Comparison of ENCODE assay signal across 27 mouse cellular contexts in the genomic region with DNA sequence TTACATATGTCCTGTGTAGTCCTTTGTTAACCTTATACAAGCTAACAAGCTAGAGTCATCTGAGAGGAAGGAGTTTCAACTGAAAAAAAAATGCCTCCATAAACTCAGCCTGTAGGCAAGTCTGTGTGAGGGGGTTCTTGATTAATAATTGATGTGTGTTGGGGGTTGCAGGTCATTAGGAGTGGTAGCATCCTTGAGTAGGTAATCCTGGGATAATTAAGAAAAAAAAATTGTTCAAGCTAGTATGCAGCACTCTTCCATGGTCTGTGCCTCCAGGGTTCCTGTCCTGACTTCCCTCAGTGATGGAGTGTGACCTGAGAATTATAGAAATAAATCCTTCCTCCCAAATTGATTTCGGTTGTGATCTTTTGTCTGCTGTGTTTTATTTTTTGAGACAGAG. TPM values are rescaled to one million over a fixed set of nuclear protein-coding genes. Genes with fewer than 3 reads are reported as not detected.
DNase-seq lines count a peak whose midpoint lies in the region; ATAC-seq and TF ChIP-seq lines count a peak whose summit lies in the region.
"Had no signal": no experiment of that assay in that cellular context is flagged by ENCODE, and none has a peak within 500 bp of the region (broad histone marks: within the 10 kb centered on the region; RNA-seq: fewer than 3 reads in every experiment).

No protein-coding gene starts in this region.

- no peak overlapping the region for H3K9ac ChIP-seq in hindbrain, embryonic 12.5 days
- H3K9ac ChIP-seq in hindbrain, embryonic 13.5 days, result no peak overlapping the region
- no peak overlapping the region for H3K9ac ChIP-seq in midbrain, embryonic 12.5 days (replicated peaks)
- H3K9ac ChIP-seq in midbrain, postnatal 0 days (replicated peaks; ENCODE audit: low read length, poor library complexity, severe bottlenecking), result no peak overlapping the region
- no peak overlapping the region for H3K9ac ChIP-seq in midbrain, embryonic 14.5 days (replicated peaks; ENCODE audit: low read length)
- H3K9ac ChIP-seq: embryonic facial prominence, embryonic 12.5 days; forebrain, embryonic 12.5 days had no signal

- H3K9me3 ChIP-seq in hindbrain, embryonic 12.5 days (replicated peaks), result no peaks in the 10 kb centered on the region
- H3K9me3 ChIP-seq in hindbrain, embryonic 13.5 days, result no peaks in the 10 kb centered on the region
- H3K9me3 ChIP-seq in midbrain, embryonic 12.5 days, result no peaks in the 10 kb centered on the region
- no peaks in the 10 kb centered on the region for H3K9me3 ChIP-seq in midbrain, postnatal 0 days (ENCODE audit: low read length)
- H3K9me3 ChIP-seq in midbrain, embryonic 14.5 days (ENCODE audit: control insufficient read depth, low read length), result no peaks in the 10 kb centered on the region
- H3K9me3 ChIP-seq: embryonic facial prominence, embryonic 10.5 days; embryonic facial prominence, embryonic 12.5 days; forebrain, embryonic 10.5 days; forebrain, embryonic 12.5 days had no signal

- H3K27ac ChIP-seq in hindbrain, embryonic 12.5 days, result no peak overlapping the region
- no peak overlapping the region for H3K27ac ChIP-seq in hindbrain, embryonic 13.5 days
- H3K27ac ChIP-seq in midbrain, embryonic 12.5 days (replicated peaks), result no peak overlapping the region
- H3K27ac ChIP-seq in midbrain, postnatal 0 days (ENCODE audit: low read depth, low read length), result no peak overlapping the region
- 0 out of 2 replicates have a peak overlapping the region, but pooled peaks have one; percentile 8 for H3K27ac ChIP-seq in midbrain, embryonic 14.5 days (replicated peaks; ENCODE audit: low read depth, low read length)
- H3K27ac ChIP-seq: embryonic facial prominence, embryonic 10.5 days; embryonic facial prominence, embryonic 12.5 days; forebrain, embryonic 10.5 days; forebrain, embryonic 12.5 days had no signal

- no peak overlapping the region for H3K4me3 ChIP-seq in hindbrain, embryonic 12.5 days
- no peak overlapping the region for H3K4me3 ChIP-seq in hindbrain, embryonic 13.5 days
- H3K4me3 ChIP-seq in midbrain, embryonic 12.5 days, result no peak overlapping the region
- no peak overlapping the region for H3K4me3 ChIP-seq in midbrain, postnatal 0 days (ENCODE audit: low read depth, low read length)
- H3K4me3 ChIP-seq in midbrain, embryonic 14.5 days (replicated peaks; ENCODE audit: low read depth, low read length), result no peak overlapping the region
- H3K4me3 ChIP-seq: embryonic facial prominence, embryonic 10.5 days; embryonic facial prominence, embryonic 12.5 days; forebrain, embryonic 10.5 days; forebrain, embryonic 12.5 days had no signal

- no peaks in the 10 kb centered on the region for H3K4me1 ChIP-seq in hindbrain, embryonic 12.5 days
- H3K4me1 ChIP-seq in hindbrain, embryonic 13.5 days (replicated peaks), result peaks cover 5% of the 10 kb centered on the region; the same call in 1 of the 2 replicates
- H3K4me1 ChIP-seq in midbrain, embryonic 12.5 days, result no peaks in the 10 kb centered on the region
- H3K4me1 ChIP-seq in midbrain, postnatal 0 days (ENCODE audit: insufficient read depth, low read length), result no peaks in the 10 kb centered on the region; the same call in 1 of the 2 replicates
- no peaks in the 10 kb centered on the region for H3K4me1 ChIP-seq in midbrain, embryonic 14.5 days (ENCODE audit: control insufficient read depth, insufficient read depth, low read length)
- H3K4me1 ChIP-seq: embryonic facial prominence, embryonic 10.5 days; embryonic facial prominence, embryonic 12.5 days; forebrain, embryonic 10.5 days; forebrain, embryonic 12.5 days had no signal

- no peaks in the 10 kb centered on the region for H3K27me3 ChIP-seq in hindbrain, embryonic 12.5 days
- no peaks in the 10 kb centered on the region for H3K27me3 ChIP-seq in hindbrain, embryonic 13.5 days
- H3K27me3 ChIP-seq in midbrain, embryonic 12.5 days, result no peaks in the 10 kb centered on the region
- H3K27me3 ChIP-seq in midbrain, postnatal 0 days (ENCODE audit: insufficient read depth, low read length), result no peaks in the 10 kb centered on the region
- no peaks in the 10 kb centered on the region for H3K27me3 ChIP-seq in midbrain, embryonic 14.5 days (ENCODE audit: control insufficient read depth, insufficient read depth, low read length)
- H3K27me3 ChIP-seq: embryonic facial prominence, embryonic 12.5 days; forebrain, embryonic 12.5 days had no signal

- no peak for DNase-seq in midbrain, postnatal 0 days (ENCODE audit: low spot score)
- peak; percentile 14 for DNase-seq in brain, embryonic 14.5 days (ENCODE audit: low read depth)
- DNase-seq in midbrain, embryonic 14.5 days, result peak; percentile 27
- no peak for DNase-seq in retina, embryonic 14.5 days (ENCODE audit: low spot score)
- DNase-seq: adrenal gland, adult 2 months; adrenal gland, postnatal 10 days; adrenal gland, postnatal 25 days; cerebellum, adult 11-12 months; cerebellum, adult 2 months; cerebellum, adult 9-10 months; cerebellum, postnatal 10 days; cerebellum, postnatal 25 days had no signal

- H3K36me3 ChIP-seq in hindbrain, embryonic 12.5 days, result no peaks in the 10 kb centered on the region
- H3K36me3 ChIP-seq in hindbrain, embryonic 13.5 days, result no peaks in the 10 kb centered on the region
- no peaks in the 10 kb centered on the region for H3K36me3 ChIP-seq in midbrain, embryonic 12.5 days
- H3K36me3 ChIP-seq in midbrain, postnatal 0 days (ENCODE audit: insufficient read depth, low read length), result no peaks in the 10 kb centered on the region
- H3K36me3 ChIP-seq in midbrain, embryonic 14.5 days (ENCODE audit: control insufficient read depth, insufficient read depth, low read length), result no peaks in the 10 kb centered on the region
- H3K36me3 ChIP-seq: embryonic facial prominence, embryonic 10.5 days; embryonic facial prominence, embryonic 12.5 days; forebrain, embryonic 10.5 days; forebrain, embryonic 12.5 days had no signal

- no peak overlapping the region for H3K4me2 ChIP-seq in hindbrain, embryonic 12.5 days (replicated peaks)
- H3K4me2 ChIP-seq in hindbrain, embryonic 13.5 days, result no peak overlapping the region
- H3K4me2 ChIP-seq in midbrain, embryonic 12.5 days (replicated peaks), result no peak overlapping the region
- H3K4me2 ChIP-seq in midbrain, postnatal 0 days (ENCODE audit: low read depth, low read length, poor library complexity, severe bottlenecking), result no peak overlapping the region
- H3K4me2 ChIP-seq in midbrain, embryonic 14.5 days (ENCODE audit: low read length), result no peak overlapping the region
- H3K4me2 ChIP-seq: embryonic facial prominence, embryonic 12.5 days; forebrain, embryonic 12.5 days had no signal

- ATAC-seq in hindbrain, embryonic 12.5 days (ENCODE audit: low FRiP score), result peak; percentile 38; the same call in 1 of the 2 replicates
- no peak for ATAC-seq in hindbrain, embryonic 13.5 days (ENCODE audit: low FRiP score)
- ATAC-seq in midbrain, embryonic 12.5 days (ENCODE audit: low FRiP score, low read depth), result peak; percentile 73
- no peak for ATAC-seq in midbrain, postnatal 0 days (ENCODE audit: low FRiP score)
- peak; percentile 58 for ATAC-seq in midbrain, embryonic 14.5 days (ENCODE audit: low FRiP score, low TSS enrichment)
- no peak for ATAC-seq in monocyte, adult 5-6 weeks (replicated peaks; ENCODE audit: insufficient number of reproducible peaks, low FRiP score, low TSS enrichment, poor library complexity, severe bottlenecking)
- ATAC-seq: forebrain, embryonic 14.5 days; forebrain, embryonic 16.5 days had no signal

- TF ChIP-seq POLR2A in brain, embryonic 14.5 days (IDR thresholded peaks at IDR 0.05; ENCODE audit: borderline replicate concordance, extremely low read depth, insufficient read depth, insufficient read length, poor library complexity, severe bottlenecking), result no peak

- 86% methylated on average over 1 of the region's 1 CpGs for WGBS in hindbrain, embryonic 12.5 days
- 82% methylated on average over 1 of the region's 1 CpGs for WGBS in hindbrain, embryonic 13.5 days
- 92% methylated on average over 1 of the region's 1 CpGs for WGBS in midbrain, embryonic 12.5 days
- WGBS in midbrain, postnatal 0 days, result 88% methylated on average over 1 of the region's 1 CpGs
- 69% methylated on average over 1 of the region's 1 CpGs for WGBS in midbrain, embryonic 14.5 days

- TF ChIP-seq CTCF in midbrain, postnatal 0 days (IDR thresholded peaks at IDR 0.05), result no peak
- TF ChIP-seq CTCF in brain, embryonic 14.5 days (IDR thresholded peaks at IDR 0.05; ENCODE audit: borderline replicate concordance, extremely low read depth, insufficient read depth, insufficient read length), result no peak

RNA-seq across cellular contexts. Expression of a gene that starts 52.0 kb away (rescaled TPM):
- polyA plus RNA-seq in hindbrain, embryonic 12.5 days (2016; fragmentation: Nextera tagmentation; extraction: Ambion mirVana), result 0.14 TPM in 1 of 2 replicates, not detected in the other
- polyA plus RNA-seq in hindbrain, embryonic 13.5 days (2015; fragmentation: Nextera tagmentation; extraction: Ambion mirVana), result 0.13 and 0.27 TPM in 2 replicates
- 0.14 TPM in 1 of 2 replicates, not detected in the other for polyA plus RNA-seq in midbrain, embryonic 12.5 days (2016; fragmentation: Nextera tagmentation; extraction: Ambion mirVana)
- total RNA-seq in midbrain, postnatal 0 days (2014; rRNA removed), result 0.38 and 0.52 TPM in 2 replicates
- 0.12 TPM in 1 of 2 replicates, not detected in the other for polyA plus RNA-seq in midbrain, postnatal 0 days (2015; fragmentation: Nextera tagmentation; extraction: Ambion mirVana)
- polyA plus RNA-seq in brain, embryonic 14.5 days (2012; rRNA removed), result 0.04 and 0.14 TPM in 2 replicates
- 0.13 and 0.30 TPM in 2 replicates for polyA plus RNA-seq in midbrain, embryonic 14.5 days (2014; fragmentation: Nextera tagmentation; extraction: Ambion mirVana)
- not detected in 3 replicates for total RNA-seq in monocyte, adult 5-6 weeks (2017)
- total RNA-seq: adrenal gland, adult 2 months; adrenal gland, postnatal 10 days; adrenal gland, postnatal 25 days; adrenal gland, postnatal 4 days; ES-E14; MEL had no signal
- polyA plus RNA-seq: adrenal gland, adult 2 months; C2C12; cortical plate, adult 2 months; forebrain, embryonic 16.5 days had no signal

Comparison
In these comparisons a context has a peak if more than half of its experiments do, and no peak if none do; other contexts are left out.
1. ATAC-seq: peak in hindbrain, embryonic 12.5 days (single experiment), midbrain, embryonic 12.5 days (single experiment) and midbrain, embryonic 14.5 days (single experiment); none in hindbrain, embryonic 13.5 days (single experiment), midbrain, postnatal 0 days (single experiment) and monocyte, adult 5-6 weeks (single experiment).
2. DNase-seq: peak in brain, embryonic 14.5 days (single experiment) and midbrain, embryonic 14.5 days (single experiment); none in midbrain, postnatal 0 days (single experiment) and retina, embryonic 14.5 days (single experiment).